Mouse (Mus musculus): ENCODE results near the gene Gm21887. TPM values are rescaled to one million over a fixed set of nuclear protein-coding genes. Genes with fewer than 3 reads are reported as not detected.
"Not testable (repeated sequence)": the region's sequence is repeated elsewhere in the genome, so short reads cannot be mapped to it uniquely, and the experiment has no call there.

The Gm21887 gene
- polyA plus RNA-seq, 1 experiment from 2014 or later = 175 TPM

- not testable (repeated sequence) for H3K4me3 ChIP-seq (ENCODE audit: low read depth, low read length); H3K4me1 ChIP-seq (replicated peaks; ENCODE audit: control insufficient read depth, insufficient read depth, low read length); H3K9ac ChIP-seq (ENCODE audit: low read depth, low read length); H3K27ac ChIP-seq (ENCODE audit: low read depth, low read length); H3K27me3 ChIP-seq (ENCODE audit: control insufficient read depth, insufficient read depth, low read length); H3K4me2 ChIP-seq (replicated peaks; ENCODE audit: low read depth, low read length); DNase-seq (ENCODE audit: low spot score); ATAC-seq (ENCODE audit: low FRiP score)
- Histone ChIP-seq H3K36me3 (ENCODE audit: control insufficient read depth, insufficient read depth, low read length) (peaks cover 30% of the 10 kb centered on the region), H3K9me3 (ENCODE audit: control insufficient read depth, low read length) (peaks cover 24% of the 10 kb centered on the region)
- 91% methylated on average over 19 of the region's 19 CpGs for WGBS
Observed at GRCm38 (mm10) chrX:169981761-169982181, 27.7 kb upstream of the Gm21887 start.

GRCm38 (mm10) chrX:169982606-169983400, 26.7 kb upstream of the Gm21887 start:
- H3K9me3 ChIP-seq (ENCODE audit: control insufficient read depth, low read length) = peaks cover 28% of the 10 kb centered on the region
- H3K4me1 ChIP-seq (replicated peaks; ENCODE audit: control insufficient read depth, insufficient read depth, low read length); H3K4me2 ChIP-seq (replicated peaks; ENCODE audit: low read depth, low read length); H3K27me3 ChIP-seq (ENCODE audit: control insufficient read depth, insufficient read depth, low read length); DNase-seq (ENCODE audit: low spot score); H3K27ac ChIP-seq (ENCODE audit: low read depth, low read length); H3K9ac ChIP-seq (ENCODE audit: low read depth, low read length); H3K4me3 ChIP-seq (ENCODE audit: low read depth, low read length); ATAC-seq (ENCODE audit: low FRiP score): not testable (repeated sequence)
- H3K36me3 ChIP-seq (ENCODE audit: control insufficient read depth, insufficient read depth, low read length) = peaks cover 34% of the 10 kb centered on the region
- 93% methylated on average over 23 of the region's 23 CpGs for WGBS

DNA sequence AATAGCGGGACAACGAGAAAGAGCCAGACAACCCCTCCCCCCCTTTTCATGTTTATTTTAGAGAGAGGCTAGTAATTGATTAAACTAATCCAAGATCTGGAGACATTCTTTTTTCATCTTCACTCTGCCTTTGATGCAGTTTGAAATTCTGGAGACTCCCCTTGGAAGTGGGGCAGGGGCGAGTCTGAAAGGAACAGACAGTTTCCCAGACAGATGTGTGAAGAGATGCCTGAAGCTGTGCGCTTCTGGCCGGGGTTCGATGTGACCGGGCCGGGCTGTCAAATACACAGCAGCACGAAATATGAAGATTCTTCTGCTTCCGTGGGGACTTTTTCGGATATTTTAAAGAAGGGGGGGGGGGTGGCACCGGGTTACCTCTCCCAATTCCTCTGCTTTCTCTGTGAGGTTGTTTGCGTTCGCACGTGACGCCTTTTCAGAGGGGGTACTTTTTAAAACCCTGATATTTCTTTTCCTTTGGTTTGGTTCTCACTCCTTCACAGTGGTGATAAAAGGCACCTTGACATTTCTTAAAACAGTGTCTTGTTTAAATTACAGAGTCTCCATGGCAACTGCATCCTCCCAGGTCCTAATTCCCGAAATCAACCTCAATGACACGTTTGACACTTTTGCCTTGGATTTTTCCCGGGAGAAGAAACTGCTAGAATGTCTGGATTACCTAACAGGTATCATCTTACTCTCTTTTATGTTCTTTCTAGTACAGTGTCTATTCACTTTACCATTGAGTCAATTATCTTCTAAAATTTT, 25.9 kb upstream of the Gm21887 start:
- H3K4me2 ChIP-seq (replicated peaks; ENCODE audit: low read depth, low read length); DNase-seq (ENCODE audit: low spot score); H3K9ac ChIP-seq (ENCODE audit: low read depth, low read length); H3K4me3 ChIP-seq (ENCODE audit: low read depth, low read length); H3K4me1 ChIP-seq (replicated peaks; ENCODE audit: control insufficient read depth, insufficient read depth, low read length); H3K27ac ChIP-seq (ENCODE audit: low read depth, low read length); ATAC-seq (ENCODE audit: low FRiP score); H3K27me3 ChIP-seq (ENCODE audit: control insufficient read depth, insufficient read depth, low read length): not testable (repeated sequence)
- 92% methylated on average over 19 of the region's 19 CpGs for WGBS
- Histone ChIP-seq H3K36me3 (ENCODE audit: control insufficient read depth, insufficient read depth, low read length) (peaks cover 37% of the 10 kb centered on the region), H3K9me3 (ENCODE audit: control insufficient read depth, low read length) (peaks cover 29% of the 10 kb centered on the region)

GRCm38 (mm10) chrX:169984331-169984730, 25.1 kb upstream of the Gm21887 start:
- not testable (repeated sequence) for H3K9ac ChIP-seq (ENCODE audit: low read depth, low read length); H3K27me3 ChIP-seq (ENCODE audit: control insufficient read depth, insufficient read depth, low read length); H3K4me1 ChIP-seq (replicated peaks; ENCODE audit: control insufficient read depth, insufficient read depth, low read length); DNase-seq (ENCODE audit: low spot score); ATAC-seq (ENCODE audit: low FRiP score); H3K4me2 ChIP-seq (replicated peaks; ENCODE audit: low read depth, low read length); H3K27ac ChIP-seq (ENCODE audit: low read depth, low read length); H3K4me3 ChIP-seq (ENCODE audit: low read depth, low read length)
- Histone ChIP-seq H3K9me3 (ENCODE audit: control insufficient read depth, low read length) (peaks cover 34% of the 10 kb centered on the region), H3K36me3 (ENCODE audit: control insufficient read depth, insufficient read depth, low read length) (peaks cover 44% of the 10 kb centered on the region)
- WGBS = 92% methylated on average over 7 of the region's 7 CpGs

GRCm38 (mm10) chrX:169984853-169985252, 24.6 kb upstream of the Gm21887 start:
- Histone ChIP-seq H3K9me3 (ENCODE audit: control insufficient read depth, low read length) (peaks cover 33% of the 10 kb centered on the region), H3K36me3 (ENCODE audit: control insufficient read depth, insufficient read depth, low read length) (peaks cover 43% of the 10 kb centered on the region)
- H3K4me1 ChIP-seq (replicated peaks; ENCODE audit: control insufficient read depth, insufficient read depth, low read length); H3K27ac ChIP-seq (ENCODE audit: low read depth, low read length); H3K27me3 ChIP-seq (ENCODE audit: control insufficient read depth, insufficient read depth, low read length); H3K4me2 ChIP-seq (replicated peaks; ENCODE audit: low read depth, low read length); DNase-seq (ENCODE audit: low spot score); H3K9ac ChIP-seq (ENCODE audit: low read depth, low read length); ATAC-seq (ENCODE audit: low FRiP score); H3K4me3 ChIP-seq (ENCODE audit: low read depth, low read length): not testable (repeated sequence)
- 93% methylated on average over 21 of the region's 21 CpGs for WGBS

DNA sequence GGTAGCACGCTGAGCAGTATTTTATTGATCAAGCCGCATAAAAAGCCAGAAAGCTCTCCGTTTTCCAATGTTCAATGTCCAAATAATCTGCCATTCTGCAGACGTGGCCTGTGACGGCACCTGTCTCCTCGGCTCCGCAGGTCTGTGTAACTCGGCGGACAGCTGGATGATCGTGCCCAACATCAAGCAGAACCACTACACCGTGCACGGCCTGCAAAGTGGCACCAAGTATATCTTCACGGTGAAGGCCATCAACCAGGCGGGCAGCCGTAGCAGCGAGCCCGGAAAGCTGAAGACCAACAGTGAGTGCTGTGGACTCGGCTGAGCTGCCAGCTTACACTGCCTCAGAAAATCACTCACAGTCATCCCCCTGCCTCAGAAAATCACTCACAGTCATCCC, 23.7 kb upstream of the Gm21887 start:
- not testable (repeated sequence) for H3K27me3 ChIP-seq (ENCODE audit: control insufficient read depth, insufficient read depth, low read length); H3K9ac ChIP-seq (ENCODE audit: low read depth, low read length); H3K4me3 ChIP-seq (ENCODE audit: low read depth, low read length); H3K27ac ChIP-seq (ENCODE audit: low read depth, low read length); DNase-seq (ENCODE audit: low spot score); H3K4me1 ChIP-seq (replicated peaks; ENCODE audit: control insufficient read depth, insufficient read depth, low read length); H3K4me2 ChIP-seq (replicated peaks; ENCODE audit: low read depth, low read length)
- 84% methylated on average over 18 of the region's 18 CpGs for WGBS
- peak; percentile 13; the same call in 1 of the 2 replicates for ATAC-seq (ENCODE audit: low FRiP score)
- H3K36me3 ChIP-seq (ENCODE audit: control insufficient read depth, insufficient read depth, low read length) = peaks cover 49% of the 10 kb centered on the region
- H3K9me3 ChIP-seq (ENCODE audit: control insufficient read depth, low read length) = peaks cover 41% of the 10 kb centered on the region

DNA sequence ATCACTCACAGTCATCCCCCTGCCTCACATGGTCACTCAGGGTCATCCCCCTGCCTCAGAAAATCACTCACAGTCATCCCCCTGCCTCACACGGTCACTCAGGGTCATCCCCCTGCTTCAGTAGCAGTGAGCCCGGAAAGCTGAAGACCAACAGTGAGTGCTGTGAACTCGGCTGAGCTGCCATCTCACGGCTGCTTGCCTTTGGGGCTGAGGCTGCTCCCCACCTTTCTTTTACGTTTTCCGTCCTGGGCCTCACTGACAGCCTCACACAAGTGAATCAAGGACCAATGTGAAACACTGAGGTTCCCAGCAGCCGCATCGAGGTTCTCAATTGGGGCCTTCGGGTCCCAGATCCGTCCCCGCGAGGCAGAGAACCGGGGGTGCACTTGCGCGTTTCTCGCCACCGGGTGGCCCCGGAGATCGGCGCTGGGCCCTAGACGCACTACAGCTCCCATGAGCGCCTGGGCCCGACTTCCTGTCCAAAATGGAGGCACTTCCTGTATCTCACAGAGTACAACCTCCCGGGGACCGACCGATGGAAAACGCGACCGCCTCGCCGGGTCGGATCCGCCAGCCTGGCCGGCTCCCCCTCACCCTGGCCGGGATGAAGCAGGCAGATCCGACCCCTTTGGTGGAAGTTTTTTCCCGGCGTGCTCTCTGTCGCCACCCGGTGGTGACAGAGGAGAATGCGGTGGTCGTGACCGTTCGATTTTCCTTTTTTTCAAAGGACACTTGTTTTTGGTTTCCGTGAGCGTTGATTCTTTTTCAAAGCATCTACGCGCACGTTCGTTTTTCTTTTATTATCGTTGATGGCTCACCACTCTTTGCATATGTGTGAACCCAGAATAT, 22.7 kb upstream of the Gm21887 start:
- H3K27ac ChIP-seq (ENCODE audit: low read depth, low read length); H3K27me3 ChIP-seq (ENCODE audit: control insufficient read depth, insufficient read depth, low read length); H3K4me1 ChIP-seq (replicated peaks; ENCODE audit: control insufficient read depth, insufficient read depth, low read length): not testable (repeated sequence)
- WGBS = 46% methylated on average over 44 of the region's 51 CpGs
- peaks cover 37% of the 10 kb centered on the region for H3K9me3 ChIP-seq (ENCODE audit: control insufficient read depth, low read length)
- ATAC-seq (ENCODE audit: low FRiP score) = peak; percentile 92
- DNase-seq (ENCODE audit: low spot score) = peak; percentile 56
- 0 out of 2 replicates have a peak overlapping the region, but pooled peaks have one; percentile 2 for H3K4me3 ChIP-seq (ENCODE audit: low read depth, low read length)
- H3K36me3 ChIP-seq (ENCODE audit: control insufficient read depth, insufficient read depth, low read length) = peaks cover 47% of the 10 kb centered on the region
- peak overlapping the region; percentile 28; the same call in 1 of the 2 replicates for H3K4me2 ChIP-seq (replicated peaks; ENCODE audit: low read depth, low read length)
- peak overlapping the region; percentile 24; the same call in 1 of the 2 replicates for H3K9ac ChIP-seq (ENCODE audit: low read depth, low read length)

- not testable (repeated sequence) for H3K4me1 ChIP-seq (replicated peaks; ENCODE audit: control insufficient read depth, insufficient read depth, low read length); DNase-seq (ENCODE audit: low spot score); H3K27ac ChIP-seq (ENCODE audit: low read depth, low read length); H3K27me3 ChIP-seq (ENCODE audit: control insufficient read depth, insufficient read depth, low read length); H3K4me2 ChIP-seq (replicated peaks; ENCODE audit: low read depth, low read length); H3K9ac ChIP-seq (ENCODE audit: low read depth, low read length); H3K4me3 ChIP-seq (ENCODE audit: low read depth, low read length)
- peaks cover 31% of the 10 kb centered on the region for H3K9me3 ChIP-seq (ENCODE audit: control insufficient read depth, low read length)
- ATAC-seq (ENCODE audit: low FRiP score) = peak; percentile 15
- 87% methylated on average over 28 of the region's 28 CpGs for WGBS
- peaks cover 40% of the 10 kb centered on the region for H3K36me3 ChIP-seq (ENCODE audit: control insufficient read depth, insufficient read depth, low read length)
Observed at GRCm38 (mm10) chrX:169987368-169987837, 22.1 kb upstream of the Gm21887 start.

All from hindbrain, embryonic 11.5 days (tissue).